Mouse (Mus musculus) MEL (cell line): ENCODE data around the gene Nr2f2. TPM values are rescaled to one million over a fixed set of nuclear protein-coding genes. Genes with fewer than 3 reads are reported as not detected.

Experiments used
- DNase-seq: peaks from one replicate; pipeline ENCODE4 v3.0.0; 2011; ENCODE audit warnings: low read depth, low spot score
- H3K27ac ChIP-seq: 2 replicates; pipeline ENCODE4 v1.5.1; 2012; ENCODE audit warnings: low read depth, mild to moderate bottlenecking, control low read depth, low read length, moderate library complexity; ENCODE audit not compliant: control insufficient read depth
- H3K27me3 ChIP-seq, 2 experiments: fragments of 150-350 bp in 1 of 2; sonication (generic) in 1 of 2; 2 replicates each; pipeline ENCODE4 v1.6.1; 2012; ENCODE audit warnings: low read length in 2 of 2, mild to moderate bottlenecking in 2 of 2, improper control_type of control experiment in 1 of 2, moderate library complexity in 1 of 2; ENCODE audit not compliant: insufficient read depth in 2 of 2, control insufficient read depth in 1 of 2
- H3K36me3 ChIP-seq, 2 experiments: 2 replicates each; pipeline ENCODE4 v1.6.1; 2012 to 2014; ENCODE audit warnings: low read length in 2 of 2, improper control_type of control experiment in 1 of 2, inconsistent platforms in 1 of 2, mild to moderate bottlenecking in 1 of 2; ENCODE audit not compliant: insufficient read depth in 2 of 2, control insufficient read depth in 1 of 2
- H3K4me1 ChIP-seq, 2 experiments: fragments of 150-350 bp in 1 of 2; sonication (generic) in 1 of 2; 2 replicates each; pipeline ENCODE4 v1.6.1; 2012; ENCODE audit warnings: low read length in 2 of 2, improper control_type of control experiment in 1 of 2, mild to moderate bottlenecking in 1 of 2; ENCODE audit not compliant: insufficient read depth in 2 of 2, control insufficient read depth in 1 of 2
- H3K4me3 ChIP-seq, 2 experiments: fragments of 150-350 bp in 1 of 2; sonication (generic) in 1 of 2; 2 replicates each; pipeline ENCODE4 v1.5.1; 2012; ENCODE audit warnings: low read depth in 2 of 2, low read length in 2 of 2, mild to moderate bottlenecking in 2 of 2, moderate library complexity in 2 of 2, control low read depth in 1 of 2, improper control_type of control experiment in 1 of 2; ENCODE audit not compliant: control insufficient read depth in 1 of 2, insufficient read depth in 1 of 2
- H3K79me2 ChIP-seq: 2 replicates; pipeline ENCODE4 v1.6.1; 2012; ENCODE audit warnings: mild to moderate bottlenecking, low read length, moderate library complexity; ENCODE audit not compliant: control insufficient read depth, poor library complexity, insufficient read depth
- H3K9ac ChIP-seq: 2 replicates; pipeline ENCODE4 v1.6.1; 2012; ENCODE audit warnings: low read depth, mild to moderate bottlenecking, control low read depth, low read length, moderate library complexity; ENCODE audit not compliant: control insufficient read depth, poor library complexity, severe bottlenecking
- H3K9me3 ChIP-seq: fragments of 150-350 bp; sonication (generic); replicated peaks from 2 replicates; pipeline ENCODE4 v1.6.1; 2012; ENCODE audit warnings: mild to moderate bottlenecking, low read length, improper control_type of control experiment, moderate library complexity; ENCODE audit not compliant: insufficient read depth
- CHD1 ChIP-seq: IDR thresholded peaks from 2 replicates; pipeline ENCODE4 v1.6.1; 2012; ENCODE audit warnings: low read depth, mild to moderate bottlenecking, inconsistent platforms, low read length, improper control_type of control experiment
- CHD2 ChIP-seq: IDR thresholded peaks from 2 replicates; pipeline ENCODE4 v1.6.1; 2011; ENCODE audit warnings: low read length, improper control_type of control experiment
- CTCF ChIP-seq, 3 experiments: IDR thresholded peaks in 2 of 3; conservative IDR thresholded peaks in 1 of 3; 2 replicates each; pipeline ENCODE4 v1.5.1; 2011 to 2012; ENCODE audit warnings: low read length in 3 of 3, low read depth in 2 of 3, mild to moderate bottlenecking in 2 of 3, improper control_type of control experiment in 1 of 3, inconsistent platforms in 1 of 3, mixed read lengths in 1 of 3, moderate library complexity in 1 of 3; ENCODE audit not compliant: control insufficient read depth in 1 of 3, insufficient read depth in 1 of 3, poor library complexity in 1 of 3, severe bottlenecking in 1 of 3
- E2F4 ChIP-seq: IDR thresholded peaks from 2 replicates; pipeline ENCODE4 v1.6.1; 2011; ENCODE audit warnings: low read depth, low read length, improper control_type of control experiment, borderline replicate concordance
- ELF1 ChIP-seq: IDR thresholded peaks from 2 replicates; pipeline ENCODE4 v1.6.1; 2014; ENCODE audit warnings: low read depth, mild to moderate bottlenecking, inconsistent platforms, low read length, improper control_type of control experiment, moderate library complexity
- ETS1 ChIP-seq: IDR thresholded peaks from 2 replicates; pipeline ENCODE4 v1.6.1; 2012; ENCODE audit warnings: low read depth, mild to moderate bottlenecking, inconsistent platforms, low read length, improper control_type of control experiment, moderate library complexity
- GABPA ChIP-seq: IDR thresholded peaks from 2 replicates; pipeline ENCODE4 v1.6.1; 2012; ENCODE audit warnings: low read depth, mild to moderate bottlenecking, inconsistent platforms, low read length, improper control_type of control experiment, moderate library complexity
- GATA1 ChIP-seq: IDR thresholded peaks from 2 replicates; pipeline ENCODE4 v1.6.1; 2011; ENCODE audit warnings: low read depth, low read length, improper control_type of control experiment
- JUND ChIP-seq: IDR thresholded peaks from 2 replicates; pipeline ENCODE4 v1.6.1; 2011; ENCODE audit warnings: low read depth, mild to moderate bottlenecking, improper control_type of control experiment, low read length
- MAX ChIP-seq: IDR thresholded peaks from 2 replicates; pipeline ENCODE4 v1.6.1; 2011; ENCODE audit warnings: low read length, improper control_type of control experiment
- MAZ ChIP-seq: IDR thresholded peaks from 2 replicates; pipeline ENCODE4 v1.6.1; 2012; ENCODE audit warnings: low read depth, mild to moderate bottlenecking, inconsistent platforms, low read length, improper control_type of control experiment
- MEF2A ChIP-seq: IDR thresholded peaks from 2 replicates; pipeline ENCODE4 v1.6.1; 2014; ENCODE audit warnings: low read depth, mild to moderate bottlenecking, inconsistent platforms, low read length, improper control_type of control experiment; ENCODE audit not compliant: poor library complexity, insufficient replicate concordance, severe bottlenecking; ENCODE audit errors: extremely low read depth
- MYB ChIP-seq: IDR thresholded peaks from 2 replicates; pipeline ENCODE4 v1.6.1; 2011; ENCODE audit warnings: mild to moderate bottlenecking, low read depth, low read length, improper control_type of control experiment
- NELFE ChIP-seq: IDR thresholded peaks from 2 replicates; pipeline ENCODE4 v1.6.1; 2011; ENCODE audit warnings: low read depth, low read length, improper control_type of control experiment
- NRF1 ChIP-seq: IDR thresholded peaks from 2 replicates; pipeline ENCODE4 v1.6.1; 2014; ENCODE audit warnings: low read depth, mild to moderate bottlenecking, inconsistent platforms, low read length, improper control_type of control experiment, moderate library complexity; ENCODE audit not compliant: poor library complexity, insufficient read depth, severe bottlenecking
- POLR2AphosphoS2 ChIP-seq: IDR thresholded peaks from 2 replicates; pipeline ENCODE4 v1.6.1; 2011; ENCODE audit warnings: low read length, improper control_type of control experiment
- POLR2AphosphoS5 ChIP-seq: IDR thresholded peaks from 2 replicates; pipeline ENCODE4 v1.6.1; 2012; ENCODE audit warnings: low read depth, borderline replicate concordance, mild to moderate bottlenecking, inconsistent platforms, low read length, moderate library complexity, mixed read lengths
- RAD21 ChIP-seq: IDR thresholded peaks from 2 replicates; pipeline ENCODE4 v1.6.1; 2011; ENCODE audit warnings: mild to moderate bottlenecking, low read depth, low read length, improper control_type of control experiment
- RCOR1 ChIP-seq: IDR thresholded peaks from 2 replicates; pipeline ENCODE4 v1.6.1; 2012; ENCODE audit warnings: low read depth, mild to moderate bottlenecking, inconsistent platforms, low read length, improper control_type of control experiment
- SMC3 ChIP-seq: IDR thresholded peaks from 2 replicates; pipeline ENCODE4 v1.6.1; 2011; ENCODE audit warnings: low read depth, low read length, improper control_type of control experiment
- TAL1 ChIP-seq: IDR thresholded peaks from 2 replicates; pipeline ENCODE4 v1.6.1; 2012; ENCODE audit warnings: mild to moderate bottlenecking, inconsistent platforms, low read length, moderate library complexity, mixed read lengths
- TBP ChIP-seq: IDR thresholded peaks from 2 replicates; pipeline ENCODE4 v1.8.0; 2011; ENCODE audit warnings: low read depth, low read length, improper control_type of control experiment
- UBTF ChIP-seq: IDR thresholded peaks from 2 replicates; pipeline ENCODE4 v1.6.1; 2012; ENCODE audit warnings: low read depth, mild to moderate bottlenecking, inconsistent platforms, low read length, improper control_type of control experiment, moderate library complexity, borderline replicate concordance; ENCODE audit not compliant: insufficient read depth
- USF2 ChIP-seq, 2 experiments: IDR thresholded peaks; 2 replicates each; pipeline ENCODE4 v1.6.1; 2011 to 2012; ENCODE audit warnings: improper control_type of control experiment in 2 of 2, low read length in 2 of 2, borderline replicate concordance in 1 of 2, inconsistent platforms in 1 of 2, low read depth in 1 of 2, mild to moderate bottlenecking in 1 of 2; ENCODE audit not compliant: insufficient read depth in 1 of 2
- ZKSCAN1 ChIP-seq: IDR thresholded peaks from 2 replicates; pipeline ENCODE4 v1.6.1; 2012; ENCODE audit warnings: low read depth, mild to moderate bottlenecking, inconsistent platforms, low read length, improper control_type of control experiment, moderate library complexity
- ZMIZ1 ChIP-seq: IDR thresholded peaks from 2 replicates; pipeline ENCODE4 v1.6.1; 2012; ENCODE audit warnings: low read depth, mild to moderate bottlenecking, inconsistent platforms, low read length, improper control_type of control experiment, moderate library complexity
- ZNF384 ChIP-seq: IDR thresholded peaks from 2 replicates; pipeline ENCODE4 v1.6.1; 2012; ENCODE audit warnings: low read depth, mild to moderate bottlenecking, inconsistent platforms, low read length, improper control_type of control experiment
- polyA plus RNA-seq, 2 experiments: library from polyadenylated mRNA; stranded (reverse) in 1 of 2; unstranded in 1 of 2; fragments of >175 nt in 1 of 2; fragments of >200 nt in 1 of 2; gene quantifications; 2 replicates each; pipeline versions ENCODE4 v1.2.1 to v1.2.4; 2012; ENCODE audit warnings: low replicate concordance in 2 of 2, low read depth in 1 of 2; ENCODE audit not compliant: insufficient read length in 2 of 2, insufficient read depth in 1 of 2, missing spikeins in 1 of 2
- total RNA-seq: library from RNA; depleted of rRNA; stranded (reverse); fragments of 300-350 nt; gene quantifications from 2 replicates; pipeline ENCODE4 v1.2.3, GENCODE M21; 2012

Nr2f2 gene
- total and polyA plus RNA-seq, 3 experiments: not detected

GRCm38 (mm10) chr7:70406527-70406926 lies 40.0 kb upstream of the Nr2f2 start:
- no peaks in the 10 kb centered on the region for H3K79me2 ChIP-seq
- no peaks in the 10 kb centered on the region for H3K27me3 ChIP-seq
- H3K4me3 ChIP-seq: no peak overlapping the region
- H3K4me1 ChIP-seq: no peaks in the 10 kb centered on the region
- no peak overlapping the region for H3K9ac ChIP-seq
- no peaks in the 10 kb centered on the region for H3K9me3 ChIP-seq
- TF ChIP-seq POLR2AphosphoS5 (no peak), ZNF384 (no peak), POLR2AphosphoS2 (no peak), GABPA (no peak), RAD21 (no peak), CHD2 (no peak)
- H3K27ac ChIP-seq: no peak overlapping the region
- DNase-seq: no peak
- H3K36me3 ChIP-seq: no peaks in the 10 kb centered on the region

GRCm38 (mm10) chr7:70405466-70405865 lies 38.9 kb upstream of the Nr2f2 start:
- Histone ChIP-seq H3K27me3 (no peaks in the 10 kb centered on the region), H3K27ac (no peak overlapping the region), H3K79me2 (no peaks in the 10 kb centered on the region), H3K9me3 (no peaks in the 10 kb centered on the region), H3K4me1 (no peaks in the 10 kb centered on the region), H3K36me3 (no peaks in the 10 kb centered on the region), H3K4me3 (no peak overlapping the region), H3K9ac (no peak overlapping the region)
- DNase-seq: no peak
- TF ChIP-seq TBP (no peak), POLR2AphosphoS5 (no peak), CHD1 (no peak), E2F4 (no peak), MAZ (no peak), MYB (no peak), GABPA (no peak), GATA1 (no peak), CTCF (IDR thresholded peaks at IDR 0.05 in 2 of 3, conservative IDR thresholded peaks at IDR 0.05 in 1 of 3; ENCODE audit: control insufficient read depth in 1 of 3, insufficient read depth in 1 of 3, low read depth in 2 of 3, low read length in 3 of 3, poor library complexity in 1 of 3, severe bottlenecking in 1 of 3) (no peak), MAX (no peak), JUND (no peak), TAL1 (no peak)

- H3K9me3 ChIP-seq: no peaks in the 10 kb centered on the region
- no peaks in the 10 kb centered on the region for H3K4me1 ChIP-seq
- DNase-seq: no peak
These were observed 16.3 kb upstream of the Nr2f2 start for GRCm38 (mm10) chr7:70382828-70383227.

More at GRCm38 (mm10) chr7:70382828-70383227, 16.3 kb upstream of the Nr2f2 start:
- no peak overlapping the region for H3K9ac ChIP-seq
- no peaks in the 10 kb centered on the region for H3K79me2 ChIP-seq
- H3K27me3 ChIP-seq: no peaks in the 10 kb centered on the region
- no peak for TF ChIP-seq MEF2A
- no peak for TF ChIP-seq ZMIZ1
- no peak for TF ChIP-seq GATA1
- no peak for TF ChIP-seq ETS1
- no peak for TF ChIP-seq UBTF
- no peak for TF ChIP-seq NELFE
- no peak for TF ChIP-seq RCOR1
- no peak for TF ChIP-seq ZKSCAN1
- no peak for TF ChIP-seq POLR2AphosphoS5
- TF ChIP-seq USF2 (IDR thresholded peaks at IDR 0.05; ENCODE audit: borderline replicate concordance in 1 of 2, insufficient read depth in 1 of 2, low read depth in 1 of 2, low read length in 2 of 2): no peak
- no peak for TF ChIP-seq NRF1
- no peak for TF ChIP-seq GABPA
- TF ChIP-seq SMC3: no peak
- TF ChIP-seq JUND: no peak
- TF ChIP-seq ELF1: no peak
- no peak overlapping the region for H3K4me3 ChIP-seq
- no peaks in the 10 kb centered on the region for H3K36me3 ChIP-seq
- no peak overlapping the region for H3K27ac ChIP-seq
